Mouse (Mus musculus): ENCODE measurements around the gene Itga4. TPM values are rescaled to one million over a fixed set of nuclear protein-coding genes. Genes with fewer than 3 reads are reported as not detected.

Itga4 gene
- polyA plus RNA-seq, 1 experiment from 2014 or later: 3.8 TPM

- 0 out of 2 replicates have a peak, but pooled peaks cover 6% of the 10 kb centered on the region for H3K27me3 ChIP-seq (ENCODE audit: control insufficient read depth, insufficient read depth, low read length)
- H3K4me3 ChIP-seq (ENCODE audit: control insufficient read depth in 1 of 2, insufficient read depth in 1 of 2, low read depth in 1 of 2, low read length in 2 of 2): peak overlapping the region; percentile 53 to 55; a peak in 2 of 4 replicates
- no peaks in the 10 kb centered on the region for H3K36me3 ChIP-seq (ENCODE audit: control insufficient read depth, insufficient read depth, low read length)
- H3K9ac ChIP-seq (ENCODE audit: low read length): no peak overlapping the region
- H3K4me2 ChIP-seq (ENCODE audit: low read length): peak overlapping the region; percentile 91
- H3K27ac ChIP-seq (replicated peaks in 1 of 2; ENCODE audit: control insufficient read depth in 1 of 2, insufficient read depth in 1 of 2, low read depth in 2 of 2, low read length in 2 of 2): no peak overlapping the region; a peak in 1 of 4 replicates
- 81% methylated on average over 3 of the region's 3 CpGs for WGBS
- H3K9me3 ChIP-seq (ENCODE audit: control insufficient read depth, low read length): no peaks in the 10 kb centered on the region
- ATAC-seq (ENCODE audit: insufficient number of reproducible peaks, insufficient read depth, low FRiP score, low read depth): 0 out of 2 replicates have a peak, but pooled peaks have one; percentile 2
- H3K4me1 ChIP-seq (ENCODE audit: control insufficient read depth in 2 of 2, insufficient read depth in 2 of 2, low read length in 2 of 2): peaks cover 4 to 7% of the 10 kb centered on the region in 2 experiments
These were observed 536 bp upstream of the Itga4 start for GRCm38 (mm10) chr2:79254588-79255191.

GRCm38 (mm10) chr2:79256001-79256339 lies 744 bp downstream of the Itga4 start:
- peaks cover 4 to 7% of the 10 kb centered on the region in 2 experiments for H3K4me1 ChIP-seq (ENCODE audit: control insufficient read depth in 2 of 2, insufficient read depth in 2 of 2, low read length in 2 of 2)
- no peak for ATAC-seq (ENCODE audit: insufficient number of reproducible peaks, insufficient read depth, low FRiP score, low read depth)
- peak overlapping the region; percentile 91 for H3K4me2 ChIP-seq (ENCODE audit: low read length)
- 0 out of 2 replicates have a peak, but pooled peaks cover 6% of the 10 kb centered on the region for H3K27me3 ChIP-seq (ENCODE audit: control insufficient read depth, insufficient read depth, low read length)
- peak overlapping the region; percentile 53 to 55 for H3K4me3 ChIP-seq (ENCODE audit: control insufficient read depth in 1 of 2, insufficient read depth in 1 of 2, low read depth in 1 of 2, low read length in 2 of 2)
- peak overlapping the region; percentile 68 for H3K9ac ChIP-seq (ENCODE audit: low read length)
- H3K27ac ChIP-seq (replicated peaks in 1 of 2; ENCODE audit: control insufficient read depth in 1 of 2, insufficient read depth in 1 of 2, low read depth in 2 of 2, low read length in 2 of 2): 0 out of 4 replicates have a peak overlapping the region, but pooled peaks of 1 of the 2 experiments have one; percentile 24
- H3K36me3 ChIP-seq (ENCODE audit: control insufficient read depth, insufficient read depth, low read length): no peaks in the 10 kb centered on the region
- no peaks in the 10 kb centered on the region for H3K9me3 ChIP-seq (ENCODE audit: control insufficient read depth, low read length)
- 16% methylated on average over 7 of the region's 7 CpGs for WGBS

DNA sequence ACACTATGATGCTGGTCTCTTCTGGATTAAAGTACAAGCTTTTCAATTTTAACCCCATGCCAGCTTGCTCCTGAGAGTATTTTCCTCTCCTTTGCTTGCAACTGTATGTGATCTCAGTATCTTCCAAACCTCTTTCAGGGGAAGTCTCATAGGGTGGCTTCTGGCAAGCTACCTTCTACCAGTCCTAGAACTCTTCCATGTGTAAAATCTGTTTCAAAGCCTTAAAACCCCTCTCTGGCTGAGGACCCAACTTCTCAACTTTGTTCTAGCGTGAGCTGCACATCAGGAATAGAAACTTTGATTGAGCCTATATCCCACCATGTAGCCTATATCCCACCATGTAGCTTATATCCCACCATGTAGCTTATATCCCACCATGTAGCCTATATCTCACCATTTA lies 1.1 kb downstream of the Itga4 start:
- Histone ChIP-seq H3K4me2 (ENCODE audit: low read length) (peak overlapping the region; percentile 91), H3K4me1 (ENCODE audit: control insufficient read depth in 2 of 2, insufficient read depth in 2 of 2, low read length in 2 of 2) (peaks cover 4 to 7% of the 10 kb centered on the region in 2 experiments), H3K9ac (ENCODE audit: low read length) (peak overlapping the region; percentile 68; the same call in 1 of the 2 replicates), H3K36me3 (ENCODE audit: control insufficient read depth, insufficient read depth, low read length) (no peaks in the 10 kb centered on the region), H3K9me3 (ENCODE audit: control insufficient read depth, low read length) (no peaks in the 10 kb centered on the region), H3K4me3 (ENCODE audit: control insufficient read depth in 1 of 2, insufficient read depth in 1 of 2, low read depth in 1 of 2, low read length in 2 of 2) (peak overlapping the region; percentile 53 to 55), H3K27me3 (ENCODE audit: control insufficient read depth, insufficient read depth, low read length) (0 out of 2 replicates have a peak, but pooled peaks cover 6% of the 10 kb centered on the region), H3K27ac (replicated peaks in 1 of 2; ENCODE audit: control insufficient read depth in 1 of 2, insufficient read depth in 1 of 2, low read depth in 2 of 2, low read length in 2 of 2) (0 out of 4 replicates have a peak overlapping the region, but pooled peaks of 1 of the 2 experiments have one; percentile 24)
- no peak for ATAC-seq (ENCODE audit: insufficient number of reproducible peaks, insufficient read depth, low FRiP score, low read depth)
- 77% methylated on average over 1 of the region's 1 CpGs for WGBS

- 70% methylated on average over 4 of the region's 4 CpGs for WGBS
- H3K27me3 ChIP-seq (ENCODE audit: control insufficient read depth, insufficient read depth, low read length): 0 out of 2 replicates have a peak, but pooled peaks cover 6% of the 10 kb centered on the region
- no peak overlapping the region for H3K27ac ChIP-seq (replicated peaks in 1 of 2; ENCODE audit: control insufficient read depth in 1 of 2, insufficient read depth in 1 of 2, low read depth in 2 of 2, low read length in 2 of 2)
- ATAC-seq (ENCODE audit: insufficient number of reproducible peaks, insufficient read depth, low FRiP score, low read depth): no peak
- peak overlapping the region; percentile 91 for H3K4me2 ChIP-seq (ENCODE audit: low read length)
- H3K36me3 ChIP-seq (ENCODE audit: control insufficient read depth, insufficient read depth, low read length): no peaks in the 10 kb centered on the region
- H3K4me3 ChIP-seq (ENCODE audit: control insufficient read depth in 1 of 2, insufficient read depth in 1 of 2, low read depth in 1 of 2, low read length in 2 of 2): peak overlapping the region in 1 of 2 experiments; percentile 53; a peak in 1 of 4 replicates
- no peaks in the 10 kb centered on the region for H3K9me3 ChIP-seq (ENCODE audit: control insufficient read depth, low read length)
- no peak overlapping the region for H3K9ac ChIP-seq (ENCODE audit: low read length)
- H3K4me1 ChIP-seq (ENCODE audit: control insufficient read depth in 2 of 2, insufficient read depth in 2 of 2, low read length in 2 of 2): peaks cover 4 to 7% of the 10 kb centered on the region in 2 experiments
These were observed 1.7 kb downstream of the Itga4 start for GRCm38 (mm10) chr2:79256880-79257279.

DNA sequence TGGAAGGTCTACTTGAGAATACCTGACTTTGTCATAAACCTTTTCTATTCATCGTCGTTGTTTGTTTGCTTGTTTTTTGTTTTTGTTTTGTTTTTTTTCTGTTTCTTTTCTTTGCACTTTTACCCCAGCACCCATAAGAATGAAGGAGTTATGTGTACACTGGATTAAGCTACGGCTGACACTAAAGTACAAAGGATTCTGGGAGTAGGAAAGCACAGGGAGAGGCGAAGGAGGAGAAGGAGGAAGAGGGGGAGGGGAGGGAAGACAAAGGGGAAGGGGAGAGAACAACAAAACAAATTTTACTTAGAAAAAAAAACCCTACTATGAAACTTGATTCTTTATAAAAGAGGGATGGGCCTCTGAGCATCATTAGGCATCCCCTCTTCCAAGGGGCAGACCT lies 2.2 kb downstream of the Itga4 start:
- no peaks in the 10 kb centered on the region for H3K36me3 ChIP-seq (ENCODE audit: control insufficient read depth, insufficient read depth, low read length)
- H3K4me3 ChIP-seq (ENCODE audit: control insufficient read depth in 1 of 2, insufficient read depth in 1 of 2, low read depth in 1 of 2, low read length in 2 of 2): no peak overlapping the region; a peak in 1 of 4 replicates
- peaks cover 4 to 7% of the 10 kb centered on the region in 2 experiments for H3K4me1 ChIP-seq (ENCODE audit: control insufficient read depth in 2 of 2, insufficient read depth in 2 of 2, low read length in 2 of 2)
- H3K9me3 ChIP-seq (ENCODE audit: control insufficient read depth, low read length): no peaks in the 10 kb centered on the region
- no peak overlapping the region for H3K4me2 ChIP-seq (ENCODE audit: low read length)
- no peak overlapping the region for H3K27ac ChIP-seq (replicated peaks in 1 of 2; ENCODE audit: control insufficient read depth in 1 of 2, insufficient read depth in 1 of 2, low read depth in 2 of 2, low read length in 2 of 2)
- 78% methylated on average over 4 of the region's 4 CpGs for WGBS
- H3K9ac ChIP-seq (ENCODE audit: low read length): no peak overlapping the region
- 0 out of 2 replicates have a peak, but pooled peaks cover 6% of the 10 kb centered on the region for H3K27me3 ChIP-seq (ENCODE audit: control insufficient read depth, insufficient read depth, low read length)
- no peak for ATAC-seq (ENCODE audit: insufficient number of reproducible peaks, insufficient read depth, low FRiP score, low read depth)

DNA sequence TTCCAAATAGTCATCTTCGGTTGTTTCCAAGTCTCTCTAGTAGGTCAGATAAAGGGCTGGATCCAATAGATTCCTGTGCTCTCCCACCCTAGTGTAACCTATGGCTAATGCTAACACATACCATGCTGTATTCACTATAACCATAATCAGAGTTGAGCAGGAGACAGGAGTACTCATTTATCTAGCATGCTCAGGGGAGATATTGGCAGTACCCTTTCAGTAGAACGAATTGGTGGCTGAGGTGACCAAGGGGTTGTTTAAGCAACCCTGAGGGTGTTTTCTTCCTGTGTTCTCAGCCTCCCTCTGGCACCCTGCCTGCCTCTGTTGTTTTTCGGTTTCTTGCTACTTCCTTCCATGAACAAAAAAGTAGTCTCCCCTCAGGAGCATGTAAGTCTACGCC lies 4.1 kb downstream of the Itga4 start:
- ATAC-seq (ENCODE audit: insufficient number of reproducible peaks, insufficient read depth, low FRiP score, low read depth): no peak
- H3K9ac ChIP-seq (ENCODE audit: low read length): no peak overlapping the region
- H3K27me3 ChIP-seq (ENCODE audit: control insufficient read depth, insufficient read depth, low read length): 0 out of 2 replicates have a peak, but pooled peaks cover 6% of the 10 kb centered on the region
- no peaks in the 10 kb centered on the region for H3K9me3 ChIP-seq (ENCODE audit: control insufficient read depth, low read length)
- WGBS: 55% methylated on average over 4 of the region's 4 CpGs
- no peak overlapping the region for H3K4me3 ChIP-seq (ENCODE audit: control insufficient read depth in 1 of 2, insufficient read depth in 1 of 2, low read depth in 1 of 2, low read length in 2 of 2)
- H3K4me1 ChIP-seq (ENCODE audit: control insufficient read depth in 2 of 2, insufficient read depth in 2 of 2, low read length in 2 of 2): peaks cover 4 to 7% of the 10 kb centered on the region in 2 experiments; a peak in 3 of 4 replicates
- no peak overlapping the region for H3K27ac ChIP-seq (replicated peaks in 1 of 2; ENCODE audit: control insufficient read depth in 1 of 2, insufficient read depth in 1 of 2, low read depth in 2 of 2, low read length in 2 of 2)
- no peaks in the 10 kb centered on the region for H3K36me3 ChIP-seq (ENCODE audit: control insufficient read depth, insufficient read depth, low read length)
- H3K4me2 ChIP-seq (ENCODE audit: low read length): no peak overlapping the region

- 44% methylated on average over 4 of the region's 4 CpGs for WGBS
- Histone ChIP-seq H3K27me3 (ENCODE audit: control insufficient read depth, insufficient read depth, low read length) (no peaks in the 10 kb centered on the region), H3K9ac (ENCODE audit: low read length) (no peak overlapping the region), H3K4me3 (ENCODE audit: control insufficient read depth in 1 of 2, insufficient read depth in 1 of 2, low read depth in 1 of 2, low read length in 2 of 2) (no peak overlapping the region), H3K36me3 (ENCODE audit: control insufficient read depth, insufficient read depth, low read length) (no peaks in the 10 kb centered on the region), H3K4me1 (ENCODE audit: control insufficient read depth in 2 of 2, insufficient read depth in 2 of 2, low read length in 2 of 2) (no peaks in the 10 kb centered on the region), H3K9me3 (ENCODE audit: control insufficient read depth, low read length) (no peaks in the 10 kb centered on the region), H3K27ac (replicated peaks in 1 of 2; ENCODE audit: control insufficient read depth in 1 of 2, insufficient read depth in 1 of 2, low read depth in 2 of 2, low read length in 2 of 2) (no peak overlapping the region), H3K4me2 (ENCODE audit: low read length) (no peak overlapping the region)
- no peak for ATAC-seq (ENCODE audit: insufficient number of reproducible peaks, insufficient read depth, low FRiP score, low read depth)
These were observed 10.4 kb downstream of the Itga4 start for GRCm38 (mm10) chr2:79265665-79266064.

Data from heart, embryonic 14.5 days (tissue).